Mouse (Mus musculus) spleen, adult 2 months (tissue): ENCODE data around the gene Lactbl1.

ENCODE experiments used
- CTCF ChIP-seq: fragments of 200-500 bp; IDR thresholded peaks from 2 replicates; pipeline ENCODE4 v1.5.1; 2011; ENCODE audit warnings: mild to moderate bottlenecking, inconsistent platforms; ENCODE audit not compliant: insufficient read depth, insufficient read length, insufficient replicate concordance; ENCODE audit errors: extremely low read depth
- POLR2A ChIP-seq: fragments of 200-500 bp; IDR thresholded peaks from 2 replicates; pipeline ENCODE4 v1.6.1; 2011; ENCODE audit warnings: low read depth, low read length, inconsistent platforms

DNA sequence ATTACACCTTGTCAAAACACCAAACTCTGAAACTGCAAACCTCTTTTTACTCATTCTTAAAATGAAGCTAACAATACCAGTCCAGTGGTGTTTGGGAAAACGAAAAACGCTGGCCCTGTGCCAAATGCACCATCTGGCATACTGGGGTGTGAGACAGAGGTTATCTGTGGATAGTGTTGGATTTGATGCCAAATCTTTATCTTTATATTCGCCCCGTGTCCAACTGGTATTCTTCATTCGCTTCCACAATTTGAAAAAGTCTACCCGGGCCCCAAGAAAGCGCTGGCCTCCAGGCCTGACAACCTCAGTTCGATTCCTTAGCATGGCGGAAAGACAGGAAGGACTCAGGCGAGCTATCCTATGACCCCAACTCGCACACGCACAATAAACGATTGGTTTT, 20.9 kb upstream of the Lactbl1 start:
- no peak for TF ChIP-seq POLR2A
- TF ChIP-seq CTCF = no peak
